Mouse (Mus musculus): ENCODE measurements around the gene Rgs6.

Gene Rgs6

DNA sequence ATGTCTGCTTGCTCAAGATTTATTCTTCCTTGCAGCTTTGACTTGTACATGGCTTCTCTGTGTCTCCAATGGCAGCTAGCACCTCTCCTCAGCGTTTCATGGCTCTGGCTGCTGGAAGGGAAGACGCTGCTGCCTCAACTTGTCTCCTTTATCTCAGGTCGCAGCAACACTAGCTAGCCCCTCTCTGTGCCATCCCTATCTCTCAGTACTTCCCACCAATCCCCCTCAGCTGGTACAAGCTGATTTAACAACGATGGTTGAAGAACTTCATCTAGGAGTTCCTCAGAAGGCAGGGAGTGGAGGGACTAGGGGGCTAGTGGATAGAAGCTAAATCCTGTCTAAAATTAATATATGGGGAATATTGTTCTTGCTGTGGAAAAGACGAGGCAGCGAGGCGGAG, 503.9 kb downstream of the Rgs6 start:
- DNase-seq (ENCODE audit: low spot score) = no peak

DNA sequence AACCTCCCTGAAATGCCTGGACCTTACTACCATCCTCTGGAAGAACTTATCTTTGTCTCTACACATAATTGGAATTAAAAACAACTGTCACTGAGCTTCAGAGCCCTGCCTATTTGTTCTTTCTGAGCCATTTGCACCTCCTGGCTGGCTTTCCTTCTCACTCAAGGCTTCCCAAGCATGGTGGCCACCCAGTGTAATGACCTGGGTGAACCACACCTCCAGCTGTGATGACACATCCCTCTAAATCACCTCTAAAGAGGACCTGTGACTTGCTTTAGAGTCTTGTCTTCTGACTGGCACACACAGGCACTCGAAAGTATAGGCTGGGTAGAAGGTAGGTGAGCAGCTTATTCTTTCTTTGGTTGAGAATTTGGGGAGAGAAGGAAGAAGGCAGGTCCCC, 509.7 kb downstream of the Rgs6 start:
- no peak for DNase-seq (ENCODE audit: low spot score)

DNA sequence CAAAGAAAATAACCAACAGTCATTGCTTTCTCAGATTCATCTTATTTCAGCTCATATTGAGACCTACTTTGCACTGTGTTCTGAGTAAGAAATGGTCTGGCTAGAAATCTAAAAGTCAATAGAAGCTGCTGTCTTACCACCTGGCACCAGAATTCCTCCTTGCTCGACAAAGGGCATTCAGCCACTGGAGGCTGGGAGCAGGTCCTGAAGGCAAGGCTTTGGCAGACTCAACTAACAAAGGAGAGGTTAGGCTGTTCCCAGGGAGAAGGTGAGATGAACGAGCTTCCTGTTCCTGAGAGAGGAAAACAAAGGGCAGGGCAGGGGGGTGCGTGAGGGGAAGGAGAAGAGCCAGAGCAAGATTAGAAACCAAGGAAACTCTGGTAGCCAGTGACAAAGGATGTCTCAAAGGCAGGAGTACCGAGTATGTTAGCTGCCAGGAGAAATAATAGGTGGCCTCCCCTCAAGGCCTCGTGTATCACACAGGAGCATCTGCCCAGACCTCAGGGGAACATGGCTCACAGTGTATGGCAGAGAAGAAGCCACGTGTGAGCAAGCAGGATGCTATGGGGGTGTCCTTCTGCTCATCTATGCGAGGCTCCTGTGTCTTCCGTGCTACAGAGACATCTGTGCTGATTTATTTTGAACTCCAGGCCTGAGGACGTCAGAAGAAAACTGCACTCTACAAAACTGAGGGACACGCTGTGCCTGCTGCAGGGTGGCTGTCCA, 510.7 kb downstream of the Rgs6 start:
- no peak for DNase-seq (ENCODE audit: low spot score)

- peak; percentile 26 for DNase-seq (ENCODE audit: low spot score)
These were observed 511.8 kb downstream of the Rgs6 start for GRCm38 (mm10) chr12:83099920-83100319.

GRCm38 (mm10) chr12:83100413-83100812, 512.3 kb downstream of the Rgs6 start:
- DNase-seq (ENCODE audit: low spot score) = no peak

DNA sequence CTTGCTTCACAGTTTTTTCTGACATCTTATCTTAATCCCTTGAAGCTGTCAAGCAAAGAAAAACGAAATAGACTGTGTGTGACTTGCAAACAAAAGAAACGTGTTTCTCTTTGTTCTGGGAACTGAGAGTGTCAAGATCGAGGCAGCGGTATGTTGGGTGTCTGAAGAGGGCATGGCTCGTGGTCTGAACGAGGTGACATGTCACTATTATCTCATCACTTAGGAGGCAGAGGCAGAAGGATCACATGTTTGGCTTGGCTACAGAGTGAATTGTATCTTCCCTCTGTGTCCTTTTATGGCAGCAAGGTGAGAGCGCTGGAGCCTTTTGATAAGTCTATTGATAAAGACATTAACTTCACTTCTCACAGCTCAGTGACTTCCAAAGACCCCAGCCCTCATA, 512.8 kb downstream of the Rgs6 start:
- DNase-seq (ENCODE audit: low spot score) = no peak

GRCm38 (mm10) chr12:83105514-83106119, 517.5 kb downstream of the Rgs6 start:
- DNase-seq (ENCODE audit: low spot score) = peak; percentile 26

GRCm38 (mm10) chr12:83106120-83106517, 518.0 kb downstream of the Rgs6 start:
- DNase-seq (ENCODE audit: low spot score) = no peak

DNA sequence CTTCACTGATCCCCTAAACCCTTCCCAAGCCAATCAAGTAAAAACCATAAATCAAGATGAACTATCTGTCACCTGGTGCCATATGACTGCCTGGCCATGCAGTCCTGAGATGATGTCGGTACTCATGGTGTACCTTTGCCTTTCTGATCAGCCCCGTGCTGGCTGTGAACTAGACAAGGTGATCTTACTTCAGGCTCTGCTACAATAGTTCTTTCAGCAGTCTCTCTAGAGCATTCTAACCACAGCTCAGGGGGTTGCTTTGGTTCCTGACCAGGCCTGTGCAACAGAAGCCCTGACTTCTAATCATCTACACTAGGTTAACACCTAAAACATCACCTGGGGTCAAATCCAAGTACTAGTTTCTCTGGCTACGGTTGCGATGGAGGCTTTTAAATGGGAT, 521.4 kb downstream of the Rgs6 start:
- DNase-seq (ENCODE audit: low spot score) = no peak

GRCm38 (mm10) chr12:83109891-83110630, 522.0 kb downstream of the Rgs6 start:
- DNase-seq (ENCODE audit: low spot score) = no peak

DNA sequence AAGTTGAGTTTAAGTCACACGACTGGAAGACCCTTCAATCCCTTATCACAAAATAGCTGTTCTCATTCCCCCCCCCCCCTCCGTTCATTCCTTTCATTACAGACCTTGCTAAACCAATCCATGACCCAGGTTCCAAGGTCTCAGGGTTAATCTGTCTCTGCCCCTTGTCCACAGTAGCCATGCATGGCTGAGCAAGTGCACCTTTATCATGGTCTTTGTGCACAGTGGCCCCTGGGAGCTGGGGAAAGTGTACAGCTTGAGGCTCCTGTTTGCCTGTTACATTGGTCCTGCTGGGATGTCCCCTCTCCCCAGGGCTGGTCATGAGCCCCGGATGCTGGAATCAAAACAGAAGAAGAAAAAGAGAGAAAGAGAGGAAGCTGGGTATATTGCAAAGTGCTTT, 522.6 kb downstream of the Rgs6 start:
- no peak for DNase-seq (ENCODE audit: low spot score)

DNA sequence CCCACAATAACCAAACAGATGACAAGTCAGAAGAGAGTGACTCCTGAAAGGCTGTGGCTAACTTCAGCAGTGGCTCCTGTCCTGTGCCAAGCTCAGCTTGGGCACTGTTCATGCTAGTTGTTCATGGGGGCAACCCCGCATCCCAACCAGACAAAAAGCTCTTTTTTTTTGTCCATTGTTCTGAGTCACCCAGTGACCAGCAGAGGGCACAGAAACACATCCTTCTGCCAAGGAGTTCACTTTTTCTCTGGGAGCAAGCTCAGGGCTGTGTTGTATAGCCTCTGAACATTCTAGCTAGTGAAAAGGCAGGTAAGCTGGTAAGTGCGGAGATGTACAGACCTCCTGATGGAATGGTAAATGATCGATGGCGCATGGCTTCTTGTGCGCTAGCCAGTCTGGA, 524.2 kb downstream of the Rgs6 start:
- DNase-seq (ENCODE audit: low spot score) = peak; percentile 45

DNA sequence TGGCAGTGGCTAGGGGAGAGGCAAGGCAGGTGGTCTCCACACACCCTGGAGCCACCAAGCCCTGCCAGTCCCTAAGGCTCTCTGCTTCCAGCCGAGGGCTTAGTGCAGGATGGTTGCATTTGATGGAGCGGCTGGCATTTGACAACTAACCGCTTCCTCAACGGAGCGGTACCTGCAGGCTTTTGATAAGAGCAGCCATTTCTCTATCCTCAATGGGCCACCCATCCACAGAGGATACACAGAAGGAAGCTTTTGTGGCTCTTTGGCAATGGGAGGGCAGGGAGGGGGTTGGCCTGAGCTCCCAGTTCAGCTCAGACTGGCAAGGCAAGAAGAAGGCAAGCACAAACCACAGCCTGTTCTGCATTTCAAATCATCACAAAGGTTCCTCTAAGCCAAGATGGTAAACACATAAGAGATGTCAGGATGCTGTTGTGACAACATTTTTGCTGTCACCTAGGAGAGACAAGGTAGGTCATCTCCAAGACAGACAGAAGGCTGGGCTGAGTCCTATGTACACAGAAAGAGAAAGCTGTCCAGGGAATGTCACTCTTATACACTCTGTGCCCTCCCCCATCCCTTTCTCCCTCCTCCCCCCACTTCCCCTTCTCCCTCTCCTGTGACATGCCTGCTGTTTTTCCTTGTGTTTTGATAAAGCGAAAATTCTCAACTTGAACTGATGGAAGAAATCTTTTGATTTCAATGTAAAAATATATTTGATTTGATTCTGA, 525.0 kb downstream of the Rgs6 start:
- DNase-seq (ENCODE audit: low spot score) = no peak

DNA sequence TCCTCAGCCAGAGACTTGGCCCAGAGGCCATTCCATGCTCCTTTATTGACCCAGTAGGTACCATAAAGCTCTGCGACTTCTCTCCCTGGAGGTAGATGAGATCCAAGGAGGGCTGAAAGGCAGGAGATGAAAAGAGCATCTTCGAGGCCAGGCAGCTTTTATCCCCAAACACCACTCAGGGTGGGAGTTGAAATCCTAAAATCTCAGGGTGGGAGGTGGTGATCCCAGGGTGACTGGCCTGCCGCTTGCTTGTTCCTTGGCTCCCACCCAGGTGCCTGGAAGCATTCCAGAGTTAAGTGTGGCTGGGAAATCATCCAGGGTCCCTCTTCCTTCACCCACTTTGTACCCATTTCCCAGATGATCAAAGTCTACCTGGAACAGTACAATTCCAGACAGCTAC, 525.9 kb downstream of the Rgs6 start:
- DNase-seq (ENCODE audit: low spot score) = no peak

DNA sequence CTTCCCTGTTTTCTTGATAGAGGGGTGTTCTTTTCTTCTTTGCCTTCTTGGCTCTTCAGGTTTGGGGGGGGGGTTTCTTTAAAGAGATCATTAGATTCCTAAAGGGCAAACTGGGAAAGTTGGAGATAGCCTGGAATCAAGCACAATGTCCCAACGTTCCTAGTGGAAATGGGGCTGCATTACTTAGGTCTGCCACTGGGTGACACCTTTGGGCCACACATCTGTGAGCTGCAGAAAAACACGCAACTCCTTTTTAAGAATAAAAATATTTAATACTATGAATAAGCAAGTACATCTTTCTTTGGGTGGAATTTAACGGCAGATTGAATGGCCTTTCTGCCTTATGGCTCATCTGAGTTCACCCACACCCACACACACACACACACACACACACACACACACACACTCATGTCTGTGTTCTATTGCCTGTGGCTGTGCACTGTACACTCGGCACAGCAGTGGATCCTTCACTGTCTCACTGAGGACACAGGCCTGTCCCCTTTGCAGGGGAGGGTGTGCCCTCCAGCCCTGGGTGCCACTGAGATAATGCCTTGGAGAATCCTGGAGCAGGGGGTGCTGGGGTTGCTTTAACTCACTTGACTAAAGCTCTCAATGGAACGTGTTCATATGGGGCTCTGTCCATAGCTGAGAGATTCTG, 526.4 kb downstream of the Rgs6 start:
- DNase-seq (ENCODE audit: low spot score) = peak; percentile 81

DNA sequence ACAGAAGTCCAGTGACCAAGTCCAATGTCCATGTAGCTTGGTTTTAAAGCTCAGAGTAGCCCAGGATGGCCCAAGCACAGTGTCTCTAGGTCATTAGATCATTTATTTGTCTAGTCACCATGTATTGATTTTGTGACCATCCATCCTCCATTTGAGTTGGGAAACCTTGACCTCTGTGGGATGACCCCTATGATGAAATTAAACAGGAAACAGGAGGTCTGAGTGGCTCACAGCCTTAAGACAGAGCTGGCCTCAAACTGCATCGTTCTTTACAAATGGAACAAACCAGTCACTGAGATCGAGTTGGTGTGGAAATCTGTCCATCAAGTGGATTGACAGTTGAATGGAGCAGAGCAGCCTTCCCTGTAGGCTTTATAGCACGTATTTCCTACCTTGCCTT, 536.0 kb downstream of the Rgs6 start:
- DNase-seq (ENCODE audit: low spot score) = no peak

- no peak for DNase-seq (ENCODE audit: low spot score)
These were observed 537.2 kb downstream of the Rgs6 start for GRCm38 (mm10) chr12:83125284-83125683.

- no peak for DNase-seq (ENCODE audit: low spot score)
These were observed 538.8 kb downstream of the Rgs6 start for GRCm38 (mm10) chr12:83126923-83127322.

DNA sequence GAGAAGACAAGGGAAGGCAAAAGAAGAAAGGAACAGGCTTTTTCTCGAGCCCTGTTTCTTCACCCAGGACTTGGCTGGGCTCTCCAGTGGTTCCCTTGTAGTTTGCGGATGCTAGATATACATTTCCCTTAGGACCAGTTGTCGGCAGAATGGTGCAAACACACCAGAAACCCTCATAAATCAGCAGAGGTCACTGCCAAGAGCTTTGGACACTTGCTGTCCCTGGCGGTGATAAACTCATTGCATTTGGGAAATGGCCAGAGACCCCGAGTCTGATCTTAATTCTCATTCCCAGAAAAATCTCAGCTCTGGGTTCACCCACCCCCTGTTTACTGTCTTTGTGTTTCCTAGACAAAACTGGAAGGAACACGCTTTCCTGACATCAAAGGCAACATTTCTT, 539.9 kb downstream of the Rgs6 start:
- no peak for DNase-seq (ENCODE audit: low spot score)

DNA sequence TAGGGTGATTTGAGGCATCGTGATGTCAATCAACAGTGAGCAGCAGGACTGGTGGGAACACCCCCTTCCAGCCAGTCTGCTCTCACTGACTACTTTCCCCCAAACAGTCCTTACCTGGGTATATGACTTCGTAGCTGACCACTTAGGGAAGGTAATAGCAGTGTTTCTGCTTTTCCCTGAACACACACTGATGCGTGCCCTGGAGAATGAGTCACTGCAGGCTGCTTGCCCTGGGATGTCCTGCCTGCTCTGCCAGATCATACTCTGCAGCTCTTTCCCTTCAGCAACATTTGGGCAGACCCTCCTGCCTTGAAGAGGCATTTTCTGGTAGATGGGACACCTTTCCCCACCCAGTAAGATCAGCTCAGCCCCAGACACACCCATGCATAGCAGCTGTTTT, 540.5 kb downstream of the Rgs6 start:
- no peak for DNase-seq (ENCODE audit: low spot score)

DNA sequence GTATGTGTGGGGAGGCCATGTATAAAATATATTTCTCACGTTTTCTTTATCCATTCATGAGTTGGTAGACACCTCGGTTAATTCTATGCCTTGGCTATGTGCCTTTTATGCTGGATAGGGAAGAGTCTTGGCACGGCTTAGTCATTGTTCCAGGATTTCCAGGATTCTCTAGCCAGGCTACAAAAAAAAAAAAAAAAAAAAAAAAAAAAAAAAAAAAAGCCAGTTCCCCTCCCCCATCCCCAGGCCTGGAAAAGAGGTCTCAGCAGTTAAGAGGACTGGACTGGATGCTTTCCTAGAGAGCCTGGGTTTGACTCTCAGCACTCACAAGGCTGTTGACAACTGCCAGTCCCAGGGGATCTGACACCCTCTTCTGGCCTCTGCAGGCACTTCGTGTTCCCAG, 543.3 kb downstream of the Rgs6 start:
- DNase-seq (ENCODE audit: low spot score) = no peak

DNA sequence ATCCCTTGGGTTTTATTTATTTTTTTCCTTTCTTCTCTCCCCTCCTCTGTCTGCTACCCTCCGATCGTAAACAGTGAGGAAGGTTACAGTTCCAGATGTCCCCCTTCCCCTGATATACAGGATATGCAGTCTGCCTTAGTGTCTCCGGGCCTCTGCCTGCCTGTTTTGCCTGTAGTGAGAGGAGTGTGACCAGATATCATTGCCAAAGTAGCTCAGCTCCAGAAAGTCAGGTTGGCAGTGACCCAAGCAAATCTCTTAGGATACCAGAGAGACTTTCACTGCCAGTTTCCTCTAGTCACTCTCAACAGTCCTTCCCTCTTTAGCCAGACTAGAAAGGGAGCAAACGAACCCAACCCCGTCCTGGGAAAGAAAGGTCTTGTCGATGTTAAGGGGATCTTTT, 545.7 kb downstream of the Rgs6 start:
- no peak for DNase-seq (ENCODE audit: low spot score)
